12 mouse cellular contexts compared by ENCODE assay signal in genomic region chr9:106269076-106269788, GRCm38 (mm10). TPM values are rescaled to one million over a fixed set of nuclear protein-coding genes. Genes with fewer than 3 reads are reported as not detected.
DNase-seq lines count a peak whose midpoint lies in the region; ATAC-seq lines count a peak whose summit lies in the region.
"Had no signal": no experiment of that assay in that cellular context is flagged by ENCODE, and none has a peak within 500 bp of the region (broad histone marks: within the 10 kb centered on the region; RNA-seq: fewer than 3 reads in every experiment).

No protein-coding gene starts in this region.

- H3K9me3 ChIP-seq in limb, embryonic 13.5 days: no peaks in the 10 kb centered on the region
- no peaks in the 10 kb centered on the region for H3K9me3 ChIP-seq in limb, embryonic 10.5 days (replicated peaks)
- H3K9me3 ChIP-seq in hindbrain, embryonic 15.5 days: no peaks in the 10 kb centered on the region
- no peaks in the 10 kb centered on the region for H3K9me3 ChIP-seq in midbrain, embryonic 16.5 days (replicated peaks; ENCODE audit: control insufficient read depth, low read length, poor library complexity, severe bottlenecking)
- H3K9me3 ChIP-seq: heart, embryonic 12.5 days; liver, embryonic 13.5 days had no signal

- ATAC-seq in limb, embryonic 13.5 days (ENCODE audit: low FRiP score, low read depth): no peak
- ATAC-seq in hindbrain, embryonic 15.5 days (ENCODE audit: low FRiP score, low read depth): peak; percentile 17; the same call in 1 of the 2 replicates
- peak; percentile 37; the same call in 1 of the 2 replicates for ATAC-seq in midbrain, embryonic 16.5 days

- no peaks in the 10 kb centered on the region for H3K4me1 ChIP-seq in limb, embryonic 13.5 days
- H3K4me1 ChIP-seq in limb, embryonic 10.5 days: peaks cover 29% of the 10 kb centered on the region
- H3K4me1 ChIP-seq in hindbrain, embryonic 15.5 days (replicated peaks): peaks cover 18% of the 10 kb centered on the region
- peaks cover 12% of the 10 kb centered on the region for H3K4me1 ChIP-seq in midbrain, embryonic 16.5 days (ENCODE audit: control insufficient read depth, insufficient read depth, low read length)

- H3K36me3 ChIP-seq in limb, embryonic 13.5 days: no peaks in the 10 kb centered on the region
- H3K36me3 ChIP-seq in limb, embryonic 10.5 days: no peaks in the 10 kb centered on the region
- H3K36me3 ChIP-seq in hindbrain, embryonic 15.5 days: no peaks in the 10 kb centered on the region
- H3K36me3 ChIP-seq in midbrain, embryonic 16.5 days (ENCODE audit: control insufficient read depth, insufficient read depth, low read length): no peaks in the 10 kb centered on the region
- H3K36me3 ChIP-seq: heart, embryonic 12.5 days; liver, embryonic 13.5 days had no signal

- DNase-seq in adrenal gland, postnatal 25 days: peak; percentile 36
- DNase-seq in adrenal gland, postnatal 10 days: no peak
- DNase-seq in limb, embryonic 10.5 days (ENCODE audit: low spot score): no peak
- DNase-seq in urinary bladder, postnatal 36 days (ENCODE audit: low spot score in 2 of 2): no peak
- no peak for DNase-seq in spleen, postnatal 36 days (ENCODE audit: low spot score in 2 of 2)
- DNase-seq: cerebellum, adult 2 months; gastrocnemius, postnatal 10 days; liver, embryonic 13.5 days had no signal

- no peak overlapping the region for H3K4me3 ChIP-seq in limb, embryonic 13.5 days
- H3K4me3 ChIP-seq in limb, embryonic 10.5 days: no peak overlapping the region
- H3K4me3 ChIP-seq in hindbrain, embryonic 15.5 days: no peak overlapping the region
- no peak overlapping the region for H3K4me3 ChIP-seq in midbrain, embryonic 16.5 days (ENCODE audit: low read depth, low read length)
- H3K4me3 ChIP-seq: heart, embryonic 12.5 days; liver, embryonic 13.5 days had no signal

- no peak overlapping the region for H3K4me2 ChIP-seq in limb, embryonic 13.5 days (replicated peaks)
- no peak overlapping the region for H3K4me2 ChIP-seq in hindbrain, embryonic 15.5 days
- H3K4me2 ChIP-seq in midbrain, embryonic 16.5 days (ENCODE audit: low read length): no peak overlapping the region
- H3K4me2 ChIP-seq: heart, embryonic 12.5 days; liver, embryonic 13.5 days had no signal

- no peak overlapping the region for H3K27ac ChIP-seq in limb, embryonic 13.5 days
- H3K27ac ChIP-seq in limb, embryonic 10.5 days: no peak overlapping the region
- H3K27ac ChIP-seq in hindbrain, embryonic 15.5 days (replicated peaks): peak overlapping the region; percentile 70
- peak overlapping the region; percentile 82 for H3K27ac ChIP-seq in midbrain, embryonic 16.5 days (ENCODE audit: low read length)
- H3K27ac ChIP-seq: liver, embryonic 13.5 days had no signal

- 67% methylated on average over 9 of the region's 9 CpGs for WGBS in limb, embryonic 13.5 days
- WGBS in limb, embryonic 10.5 days: 66% methylated on average over 9 of the region's 9 CpGs
- 57% methylated on average over 9 of the region's 9 CpGs for WGBS in hindbrain, embryonic 15.5 days
- 54% methylated on average over 9 of the region's 9 CpGs for WGBS in midbrain, embryonic 16.5 days

- no peaks in the 10 kb centered on the region for H3K27me3 ChIP-seq in limb, embryonic 13.5 days
- H3K27me3 ChIP-seq in limb, embryonic 10.5 days (ENCODE audit: low read depth, poor library complexity, severe bottlenecking): no peaks in the 10 kb centered on the region
- H3K27me3 ChIP-seq in hindbrain, embryonic 15.5 days: no peaks in the 10 kb centered on the region
- H3K27me3 ChIP-seq in midbrain, embryonic 16.5 days (ENCODE audit: control insufficient read depth, insufficient read depth, low read depth, low read length): no peaks in the 10 kb centered on the region
- H3K27me3 ChIP-seq: heart, embryonic 12.5 days; liver, embryonic 13.5 days had no signal

- peak overlapping the region; percentile 8; the same call in 1 of the 2 replicates for H3K9ac ChIP-seq in limb, embryonic 13.5 days
- no peak overlapping the region for H3K9ac ChIP-seq in hindbrain, embryonic 15.5 days
- no peak overlapping the region for H3K9ac ChIP-seq in midbrain, embryonic 16.5 days (ENCODE audit: low read depth, low read length)
- H3K9ac ChIP-seq: heart, embryonic 12.5 days; liver, embryonic 13.5 days had no signal

RNA-seq across cellular contexts. Expression of gene Poc1a, which starts 11.6 kb away (rescaled TPM):
- 4.4 and 6.3 TPM in 2 replicates for total RNA-seq in adrenal gland, postnatal 25 days (2021)
- total RNA-seq in adrenal gland, postnatal 10 days (2021): 1 to 10 TPM; 7.3 to 8.8 TPM
- 23.8 and 24.0 TPM in 2 replicates for polyA plus RNA-seq in limb, embryonic 13.5 days (2015; fragmentation: Nextera tagmentation; extraction: Ambion mirVana)
- 42.9 and 43.9 TPM in 2 replicates for polyA plus RNA-seq in limb, embryonic 10.5 days (2016; fragmentation: Nextera tagmentation; extraction: Ambion mirVana)
- polyA plus RNA-seq in hindbrain, embryonic 15.5 days (2015; fragmentation: Nextera tagmentation; extraction: Ambion mirVana): 8.8 and 9.3 TPM in 2 replicates
- polyA plus RNA-seq in midbrain, embryonic 16.5 days (2015; fragmentation: Nextera tagmentation; extraction: Ambion mirVana): 8.0 and 9.0 TPM in 2 replicates

RNA-seq across cellular contexts. Expression of gene Alas1, which starts 20.8 kb away (rescaled TPM):
- total RNA-seq in adrenal gland, postnatal 25 days (2021): 769 and 1,285 TPM in 2 replicates
- total RNA-seq in adrenal gland, postnatal 10 days (2021): 1,000 to 10,000 TPM in 1 of 2 experiments, 100 to 1,000 TPM in 1; 940 to 1,609 TPM
- polyA plus RNA-seq in limb, embryonic 13.5 days (2015; fragmentation: Nextera tagmentation; extraction: Ambion mirVana): 99.9 and 101 TPM in 2 replicates
- 62.8 and 77.9 TPM in 2 replicates for polyA plus RNA-seq in limb, embryonic 10.5 days (2016; fragmentation: Nextera tagmentation; extraction: Ambion mirVana)
- 101 and 104 TPM in 2 replicates for polyA plus RNA-seq in hindbrain, embryonic 15.5 days (2015; fragmentation: Nextera tagmentation; extraction: Ambion mirVana)
- 108 and 112 TPM in 2 replicates for polyA plus RNA-seq in midbrain, embryonic 16.5 days (2015; fragmentation: Nextera tagmentation; extraction: Ambion mirVana)

RNA-seq across cellular contexts. Expression of gene Tlr9, which starts 46.8 kb away (rescaled TPM):
- total RNA-seq in adrenal gland, postnatal 25 days (2021): 0.67 and 0.85 TPM in 2 replicates
- 1 to 10 TPM; 1.2 to 1.5 TPM for total RNA-seq in adrenal gland, postnatal 10 days (2021)
- 0.05 TPM in 1 of 2 replicates, not detected in the other for polyA plus RNA-seq in limb, embryonic 13.5 days (2015; fragmentation: Nextera tagmentation; extraction: Ambion mirVana)
- not detected in 2 replicates for polyA plus RNA-seq in limb, embryonic 10.5 days (2016; fragmentation: Nextera tagmentation; extraction: Ambion mirVana)
- 0.09 and 0.10 TPM in 2 replicates for polyA plus RNA-seq in hindbrain, embryonic 15.5 days (2015; fragmentation: Nextera tagmentation; extraction: Ambion mirVana)
- polyA plus RNA-seq in midbrain, embryonic 16.5 days (2015; fragmentation: Nextera tagmentation; extraction: Ambion mirVana): not detected in 2 replicates
- polyA plus RNA-seq: heart, embryonic 12.5 days had no signal

Comparison
In these comparisons a context has a peak if more than half of its experiments do, and no peak if none do; other contexts are left out.
1. H3K27ac ChIP-seq: peak in hindbrain, embryonic 15.5 days (single experiment) and midbrain, embryonic 16.5 days (single experiment); none in limb, embryonic 13.5 days (single experiment) and limb, embryonic 10.5 days (single experiment).